Mouse (Mus musculus) bone marrow macrophage, adult 2 months (primary cell): Measurements from ENCODE around the gene Nacc2. TPM values are rescaled to one million over a fixed set of nuclear protein-coding genes. Genes with fewer than 3 reads are reported as not detected.

ENCODE experiments used
- H3K27ac ChIP-seq: 2 replicates; pipeline ENCODE4 v1.5.1; 2012; ENCODE audit warnings: low read depth, low read length; ENCODE audit not compliant: insufficient read depth
- H3K4me1 ChIP-seq: 2 replicates; pipeline ENCODE4 v1.6.1; 2012; ENCODE audit warnings: low read length; ENCODE audit not compliant: control insufficient read depth, insufficient read depth
- H3K4me3 ChIP-seq: 2 replicates; pipeline ENCODE4 v1.5.1; 2012; ENCODE audit warnings: mild to moderate bottlenecking, low read length, moderate library complexity; ENCODE audit not compliant: insufficient read depth
- CTCF ChIP-seq: IDR thresholded peaks from 2 replicates; pipeline ENCODE4 v1.5.1; 2012; ENCODE audit warnings: low read depth, mild to moderate bottlenecking, low read length, moderate library complexity
- POLR2A ChIP-seq: IDR thresholded peaks from 2 replicates; pipeline ENCODE4 v1.6.1; 2012; ENCODE audit warnings: mild to moderate bottlenecking, low read depth, low read length, borderline replicate concordance
- polyA plus RNA-seq: library from polyadenylated mRNA; stranded (reverse); fragments of >200 nt; gene quantifications from 2 replicates; pipeline ENCODE4 v1.2.4, GENCODE M21; 2012; ENCODE audit not compliant: missing spikeins, insufficient read depth, insufficient read length

Gene Nacc2
- polyA plus RNA-seq, 1 experiment, result 18.0 TPM

DNA sequence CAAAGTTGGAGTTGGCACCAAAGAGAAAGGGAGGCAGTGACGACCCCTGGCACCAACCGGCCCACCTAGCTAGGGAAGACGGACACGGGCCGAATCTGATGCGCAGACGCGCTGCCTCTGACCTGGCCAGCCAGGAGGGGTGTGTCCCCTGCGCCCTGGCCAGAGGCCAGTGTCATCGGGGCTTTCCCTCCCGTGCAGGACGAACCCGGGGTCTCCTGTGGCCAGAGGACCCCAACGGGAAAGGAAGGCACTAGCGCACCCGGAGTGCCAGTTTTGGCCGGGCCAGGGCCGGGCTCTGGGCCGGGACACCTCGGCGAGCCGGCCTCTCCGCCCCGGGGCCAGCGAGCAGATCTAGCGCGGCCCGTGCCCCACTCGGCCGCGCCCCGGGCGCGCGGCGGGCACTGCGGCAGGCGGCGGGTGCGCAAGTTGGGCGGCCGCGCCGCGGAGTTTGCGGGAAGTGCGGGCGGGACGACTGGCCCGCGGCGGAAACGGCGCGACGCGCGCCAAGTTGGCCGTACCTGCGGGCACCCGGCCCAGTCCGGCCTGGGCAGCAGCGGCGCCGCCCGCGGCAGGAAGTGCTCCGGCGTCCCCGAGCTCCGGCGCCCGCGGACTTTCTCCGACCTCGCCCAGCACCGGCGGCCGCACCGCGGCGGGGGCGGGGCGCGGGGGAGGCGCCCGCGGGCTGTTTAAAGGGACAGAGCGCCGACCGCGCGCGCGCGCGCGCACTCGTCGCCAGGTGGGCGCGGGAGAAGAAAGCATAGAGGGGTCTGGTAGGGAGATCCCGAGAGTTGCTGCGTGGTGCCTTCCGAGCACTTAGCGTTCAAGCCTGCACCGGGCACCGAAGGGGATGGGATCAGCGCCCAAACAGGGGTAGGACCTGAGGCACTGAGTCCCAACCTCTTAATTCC, 595 bp downstream of the Nacc2 start:
- peak overlapping the region; percentile 76 for H3K4me3 ChIP-seq
- TF ChIP-seq POLR2A (no peak), CTCF (no peak)
- no peak overlapping the region for H3K27ac ChIP-seq
- H3K4me1 ChIP-seq, result peaks cover 40% of the 10 kb centered on the region

- H3K4me1 ChIP-seq, result peaks cover 40% of the 10 kb centered on the region
- H3K4me3 ChIP-seq, result peak overlapping the region; percentile 76
- no peak overlapping the region for H3K27ac ChIP-seq
- no peak for TF ChIP-seq POLR2A
- TF ChIP-seq CTCF, result no peak
Observed at GRCm38 (mm10) chr2:26121541-26122083, 1.4 kb downstream of the Nacc2 start.

DNA sequence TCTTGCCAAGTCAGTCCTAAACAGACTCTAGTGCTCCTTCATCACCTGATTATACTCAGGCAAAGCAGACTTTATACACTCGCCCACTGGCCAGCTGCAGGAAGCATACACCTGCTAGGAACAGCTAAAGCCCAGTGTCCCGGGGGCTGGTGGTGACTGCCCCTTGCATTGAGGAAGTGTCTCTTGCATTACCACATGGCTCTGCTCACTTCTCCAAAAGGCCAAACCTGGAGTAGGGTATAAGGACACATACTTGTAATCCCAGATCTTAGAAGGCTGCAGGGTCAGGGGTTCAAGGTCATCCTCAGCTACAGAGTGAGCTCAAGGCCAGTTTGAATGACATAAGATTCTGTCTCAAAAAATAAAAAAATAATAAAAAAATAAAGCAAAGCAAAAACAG, 3.4 kb downstream of the Nacc2 start:
- H3K4me1 ChIP-seq, result peaks cover 40% of the 10 kb centered on the region
- H3K4me3 ChIP-seq, result no peak overlapping the region
- no peak overlapping the region for H3K27ac ChIP-seq
- TF ChIP-seq POLR2A (no peak), CTCF (no peak)

DNA sequence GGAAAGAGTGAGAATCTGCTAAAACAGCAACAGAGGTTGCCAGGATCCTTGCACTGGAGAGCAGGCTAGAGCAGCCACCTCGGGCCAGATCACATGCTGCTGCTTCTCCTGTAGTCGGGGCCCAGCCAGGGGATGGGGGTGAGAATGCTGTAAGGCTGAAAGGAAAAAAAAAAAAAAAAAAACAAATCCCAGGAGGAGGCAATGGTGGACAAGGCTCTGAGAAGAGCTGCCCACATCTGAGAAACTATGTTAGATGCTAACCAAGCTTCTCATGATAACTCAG, 3.8 kb downstream of the Nacc2 start:
- H3K4me3 ChIP-seq, result no peak overlapping the region
- peaks cover 40% of the 10 kb centered on the region for H3K4me1 ChIP-seq
- TF ChIP-seq CTCF (no peak), POLR2A (no peak)
- no peak overlapping the region for H3K27ac ChIP-seq

DNA sequence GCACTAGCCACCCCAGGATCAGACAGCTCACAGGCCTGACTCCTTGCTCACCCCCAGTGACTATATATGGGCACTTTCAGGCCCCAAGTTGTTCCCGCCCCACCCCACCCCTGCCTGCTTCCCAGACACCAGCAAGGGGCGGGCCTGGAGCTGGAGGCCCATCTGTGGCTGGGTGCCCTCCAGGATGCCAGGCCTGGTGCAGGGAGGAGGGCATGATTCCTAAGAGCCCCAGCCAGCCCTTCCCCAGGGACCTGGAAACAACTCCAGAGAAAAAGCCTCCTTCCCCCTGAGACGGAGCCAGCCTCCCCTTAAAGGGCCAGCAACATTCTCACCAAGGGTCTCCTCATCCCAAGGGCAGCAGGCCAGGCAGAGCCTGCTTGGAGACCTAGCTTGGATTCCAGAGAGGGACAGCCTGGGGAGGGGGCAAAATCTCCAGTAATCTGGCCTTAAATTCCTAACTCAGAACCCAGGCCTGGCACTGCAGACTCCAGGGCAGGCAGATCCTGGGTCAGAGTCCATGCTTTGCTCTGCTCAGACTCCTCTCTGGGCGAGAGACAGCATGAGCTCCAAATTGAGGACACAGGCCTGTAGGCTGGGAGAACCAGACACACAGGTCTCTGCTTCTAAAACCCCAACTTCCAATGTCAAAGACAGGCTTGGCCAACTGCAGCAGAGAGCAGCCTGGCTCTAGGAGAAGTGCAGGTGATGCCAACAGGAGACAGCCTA, 4.3 kb downstream of the Nacc2 start:
- no peak; the same call in 1 of the 2 replicates for TF ChIP-seq CTCF
- no peak for TF ChIP-seq POLR2A
- Histone ChIP-seq H3K4me3 (no peak overlapping the region), H3K27ac (no peak overlapping the region), H3K4me1 (peaks cover 39% of the 10 kb centered on the region)

GRCm38 (mm10) chr2:26117580-26117979, 5.4 kb downstream of the Nacc2 start:
- Histone ChIP-seq H3K4me1 (peaks cover 32% of the 10 kb centered on the region), H3K4me3 (no peak overlapping the region), H3K27ac (no peak overlapping the region)
- no peak for TF ChIP-seq POLR2A
- no peak for TF ChIP-seq CTCF

DNA sequence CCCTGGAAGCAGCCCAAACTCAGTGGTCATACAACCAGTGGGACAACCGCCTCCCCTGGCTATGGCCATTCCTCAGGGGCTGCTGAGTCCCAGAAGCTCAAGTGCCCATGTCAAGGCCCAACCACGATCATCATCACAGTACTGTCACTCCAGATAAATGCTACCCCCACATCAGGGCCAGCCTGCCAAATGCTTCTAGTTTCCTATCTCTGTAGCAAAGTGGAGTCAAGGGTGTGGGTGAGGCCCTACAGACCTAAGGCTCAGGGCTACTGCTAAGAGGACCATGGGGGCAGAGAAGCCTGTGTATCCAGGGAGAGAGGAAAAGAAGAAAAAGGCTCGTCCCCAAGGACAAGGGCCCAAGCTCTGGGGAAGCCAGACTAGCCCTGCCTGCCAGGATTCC, 6.5 kb downstream of the Nacc2 start:
- Histone ChIP-seq H3K27ac (no peak overlapping the region), H3K4me1 (peaks cover 27% of the 10 kb centered on the region), H3K4me3 (no peak overlapping the region)
- no peak for TF ChIP-seq CTCF
- no peak for TF ChIP-seq POLR2A

DNA sequence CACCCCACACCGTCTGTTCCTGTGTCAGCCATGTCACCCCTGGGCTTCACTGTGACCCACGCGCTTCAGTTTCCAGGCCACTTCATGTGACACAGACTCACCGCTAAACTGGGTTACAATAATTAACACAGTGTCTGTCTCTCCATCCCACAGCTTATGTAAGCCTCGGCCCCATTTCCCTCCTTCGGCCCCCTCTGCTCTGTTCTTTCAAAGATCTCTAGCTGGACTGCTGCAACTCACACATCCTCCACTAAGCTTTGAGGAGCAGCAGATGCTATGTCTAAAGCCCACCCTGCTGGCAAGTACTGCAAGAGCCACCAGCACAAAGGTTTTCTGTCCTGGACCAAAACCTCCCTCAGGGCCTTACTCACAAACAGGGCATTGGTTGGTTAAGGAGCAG, 7.8 kb downstream of the Nacc2 start:
- no peak for TF ChIP-seq POLR2A
- no peak overlapping the region for H3K27ac ChIP-seq
- H3K4me1 ChIP-seq, result peaks cover 16% of the 10 kb centered on the region
- H3K4me3 ChIP-seq, result no peak overlapping the region

GRCm38 (mm10) chr2:26108237-26108636, 14.8 kb downstream of the Nacc2 start:
- Histone ChIP-seq H3K27ac (no peak overlapping the region), H3K4me3 (no peak overlapping the region), H3K4me1 (no peaks in the 10 kb centered on the region)
- no peak for TF ChIP-seq CTCF
- TF ChIP-seq POLR2A, result no peak

GRCm38 (mm10) chr2:26107011-26107410, 16.0 kb downstream of the Nacc2 start:
- Histone ChIP-seq H3K4me1 (no peaks in the 10 kb centered on the region), H3K4me3 (no peak overlapping the region), H3K27ac (no peak overlapping the region)
- TF ChIP-seq CTCF (no peak), POLR2A (no peak)

GRCm38 (mm10) chr2:26106233-26106632, 16.8 kb downstream of the Nacc2 start:
- H3K4me1 ChIP-seq, result no peaks in the 10 kb centered on the region
- TF ChIP-seq POLR2A, result no peak
- TF ChIP-seq CTCF, result no peak

More at GRCm38 (mm10) chr2:26106233-26106632, 16.8 kb downstream of the Nacc2 start:
- Histone ChIP-seq H3K27ac (no peak overlapping the region), H3K4me3 (no peak overlapping the region)
